Mouse (Mus musculus) embryonic fibroblast, embryonic 13.5 days (primary cell): ENCODE measurements around the gene Xpnpep3.

ENCODE experiments used
- CTCF ChIP-seq: IDR thresholded peaks from 2 replicates; pipeline ENCODE4 v1.5.1; 2011; ENCODE audit warnings: mild to moderate bottlenecking, control low read depth, low read length, moderate library complexity, borderline replicate concordance; ENCODE audit not compliant: insufficient read depth
- POLR2A ChIP-seq: IDR thresholded peaks from 2 replicates; pipeline ENCODE4 v1.6.1; 2011; ENCODE audit warnings: low read depth, mild to moderate bottlenecking, control low read depth, low read length, moderate library complexity

- no peak for TF ChIP-seq POLR2A
- no peak for TF ChIP-seq CTCF
Measured at GRCm38 (mm10) chr15:81476597-81476996, 76.7 kb downstream of the Xpnpep3 start.
